18 mouse cellular contexts compared by ENCODE assay signal in the genomic region with DNA sequence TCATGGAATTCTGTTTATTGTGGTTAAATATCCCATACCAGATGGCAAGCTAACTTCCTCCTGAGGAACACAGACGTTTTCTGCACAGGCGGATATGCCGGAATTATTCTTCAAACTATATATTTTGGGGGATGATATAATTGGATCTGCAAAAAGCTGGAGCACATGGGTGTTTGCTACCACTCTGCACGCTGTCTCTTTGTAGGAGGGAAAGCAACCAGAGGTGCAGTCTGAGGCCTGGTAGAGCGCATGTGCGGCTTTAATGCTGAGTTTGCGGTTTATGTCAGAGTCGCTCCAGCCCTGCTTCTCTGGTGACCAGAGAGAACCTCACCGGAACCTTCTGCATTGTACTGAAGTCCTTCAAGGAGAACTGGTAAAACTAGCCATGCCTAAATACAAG.
A peak's percentile ranks its signal among the peaks of the same experiment; 100 is the strongest.
DNase-seq lines count a peak whose midpoint lies in the region; TF ChIP-seq lines count a peak whose summit lies in the region.
"Had no signal": no experiment of that assay in that cellular context is flagged by ENCODE, and none has a peak within 500 bp of the region (broad histone marks: within the 10 kb centered on the region; RNA-seq: fewer than 3 reads in every experiment).

No protein-coding gene starts in this region.

- TF ChIP-seq CTCF in lung, adult 2 months (IDR thresholded peaks at IDR 0.05; ENCODE audit: insufficient read depth, low read length): no peak

- TF ChIP-seq POLR2A in lung, adult 2 months (IDR thresholded peaks at IDR 0.05; ENCODE audit: borderline replicate concordance, extremely low read depth, low read depth, low read length): no peak

- H3K4me3 ChIP-seq in lung, adult 2 months (replicated peaks; ENCODE audit: extremely low read depth, low read depth, low read length): no peak overlapping the region
- H3K4me3 ChIP-seq: forebrain, embryonic 13.5 days; heart, embryonic 10.5 days; hindbrain, embryonic 15.5 days; layer of hippocampus, adult 2 months; neural tube, embryonic 13.5 days had no signal

- H3K4me1 ChIP-seq in lung, adult 2 months (ENCODE audit: control insufficient read depth, insufficient read depth, low read length): no peaks in the 10 kb centered on the region
- H3K4me1 ChIP-seq: heart, embryonic 10.5 days; hindbrain, embryonic 15.5 days; neural tube, embryonic 13.5 days had no signal

- DNase-seq in layer of hippocampus, adult 11-12 months (ENCODE audit: low spot score): peak; percentile 14
- no peak for DNase-seq in layer of hippocampus, postnatal 36 days
- peak; percentile 69 for DNase-seq in brain, adult 2 months (ENCODE audit: low read depth, low spot score)
- DNase-seq in left cerebral cortex, adult 18-20 months (ENCODE audit: low spot score in 2 of 2): peak; percentile 36 to 44
- DNase-seq in right cerebral cortex, postnatal 10 days (ENCODE audit: low spot score in 2 of 2): peak; percentile 52 to 69
- no peak for DNase-seq in lung, adult 2 months
- no peak for DNase-seq in adipocyte (ENCODE audit: low spot score)
- no peak for DNase-seq in heart, postnatal 10 days
- DNase-seq: adrenal gland, postnatal 25 days; cerebellum, postnatal 10 days; gastrocnemius, postnatal 25 days; spleen, adult 18-20 months; thymus, postnatal 14 days had no signal

- intact Hi-C loops in heart, postnatal 10 days (cut with DNase I): no loop called here

- WGBS in lung, adult 2 months: 90% methylated on average over 9 of the region's 9 CpGs

Comparison
In these comparisons a context has a peak if more than half of its experiments do, and no peak if none do; other contexts are left out.
1. DNase-seq: peak in layer of hippocampus, adult 11-12 months (single experiment), brain, adult 2 months (single experiment), left cerebral cortex, adult 18-20 months (2 of 2) and right cerebral cortex, postnatal 10 days (2 of 2); none in layer of hippocampus, postnatal 36 days (0 of 2), lung, adult 2 months (single experiment), adipocyte (single experiment) and heart, postnatal 10 days (0 of 2).